Mouse (Mus musculus): Measurements from ENCODE around the gene Itih2. TPM values are rescaled to one million over a fixed set of nuclear protein-coding genes. Genes with fewer than 3 reads are reported as not detected.

The Itih2 gene
- polyA plus RNA-seq, 1 experiment from 2014 or later = 1.2 TPM

DNA sequence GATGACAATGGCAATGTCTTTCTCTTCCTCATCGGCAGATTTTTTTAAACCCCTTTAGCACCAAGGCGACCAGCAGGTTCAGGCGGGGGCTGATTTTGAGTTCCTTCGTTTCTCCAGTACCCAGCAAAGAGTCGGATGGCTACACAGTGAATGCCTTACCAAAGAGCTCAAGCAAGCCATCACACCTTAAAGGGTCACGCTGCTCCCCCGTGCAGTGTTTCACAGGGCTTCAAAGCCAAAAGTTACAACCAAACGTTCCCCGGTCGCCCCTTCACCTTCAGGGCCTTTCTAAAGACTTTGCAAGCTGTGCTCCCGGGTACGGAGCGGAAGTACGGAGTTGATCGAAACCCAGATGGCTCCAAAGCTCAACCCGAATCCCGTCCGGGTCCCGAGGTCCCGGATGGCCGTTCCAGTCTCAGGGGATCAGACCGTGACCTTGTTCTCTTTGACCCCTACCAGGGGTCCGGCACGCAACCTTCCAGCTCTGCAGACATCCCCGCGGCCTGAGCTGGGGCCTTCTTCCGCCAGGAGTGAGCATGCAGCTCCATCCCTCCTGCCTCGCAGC, 51.4 kb downstream of the Itih2 start:
- Histone ChIP-seq H3K4me3 (peak overlapping the region; percentile 89), H3K9me3 (no peaks in the 10 kb centered on the region), H3K27ac (replicated peaks) (peak overlapping the region; percentile 96), H3K27me3 (replicated peaks) (no peaks in the 10 kb centered on the region), H3K4me1 (peaks cover 60% of the 10 kb centered on the region), H3K9ac (peak overlapping the region; percentile 99), H3K4me2 (peak overlapping the region; percentile 80), H3K36me3 (peaks cover 30% of the 10 kb centered on the region)
- ATAC-seq (ENCODE audit: extremely low read depth, insufficient number of reproducible peaks, low FRiP score, low TSS enrichment) = peak; percentile 37; the same call in 1 of the 2 replicates
- WGBS = under 1% methylated on average over 28 of the region's 28 CpGs

DNA sequence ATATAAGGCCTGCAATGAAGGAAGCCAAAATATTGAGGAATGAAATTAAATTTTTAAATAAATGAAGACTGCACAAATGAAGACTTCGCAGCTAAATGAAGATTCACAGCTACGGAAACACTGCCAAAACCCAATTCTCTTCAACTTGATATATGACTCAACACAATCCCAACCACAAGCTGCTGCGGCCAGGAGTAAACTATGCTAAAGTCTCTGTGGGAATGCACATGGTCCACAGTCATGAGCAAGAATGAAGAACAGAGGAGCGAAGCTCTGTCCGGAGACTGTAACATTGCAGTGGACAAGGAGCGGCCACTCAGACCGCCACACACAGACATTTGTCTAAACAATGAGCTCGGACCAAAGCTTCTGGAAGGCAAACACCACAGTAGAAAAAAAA, 54.5 kb downstream of the Itih2 start:
- peaks cover 76% of the 10 kb centered on the region for H3K4me1 ChIP-seq
- no peaks in the 10 kb centered on the region for H3K27me3 ChIP-seq (replicated peaks)
- ATAC-seq (ENCODE audit: extremely low read depth, insufficient number of reproducible peaks, low FRiP score, low TSS enrichment) = no peak
- peak overlapping the region; percentile 80 for H3K4me2 ChIP-seq
- H3K9ac ChIP-seq = peak overlapping the region; percentile 56; the same call in 1 of the 2 replicates
- 0 out of 2 replicates have a peak overlapping the region, but pooled peaks have one; percentile 9 for H3K4me3 ChIP-seq
- 79% methylated on average over 8 of the region's 8 CpGs for WGBS
- H3K36me3 ChIP-seq = peaks cover 35% of the 10 kb centered on the region
- H3K27ac ChIP-seq (replicated peaks) = no peak overlapping the region
- no peaks in the 10 kb centered on the region for H3K9me3 ChIP-seq

DNA sequence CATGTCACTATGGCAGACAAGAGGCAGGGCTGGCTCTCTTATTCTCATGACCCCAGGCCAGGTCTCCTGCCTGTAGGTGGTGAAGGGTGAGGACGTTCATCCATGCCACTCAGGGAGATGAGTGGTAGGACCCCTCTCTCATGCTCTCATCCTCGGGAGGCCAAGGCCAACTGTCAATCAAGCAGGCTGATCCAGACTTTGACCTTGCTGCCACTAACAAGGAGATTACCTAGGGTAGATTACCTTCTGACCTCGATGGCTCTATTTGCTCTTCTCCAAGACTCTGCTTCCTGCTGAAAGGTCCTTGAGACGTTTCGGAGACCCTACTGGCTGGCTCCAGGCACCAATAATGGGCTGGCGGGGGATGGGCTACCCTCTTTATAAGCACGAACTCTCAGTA, 56.7 kb downstream of the Itih2 start:
- Histone ChIP-seq H3K4me3 (no peak overlapping the region), H3K4me1 (peaks cover 71% of the 10 kb centered on the region), H3K4me2 (no peak overlapping the region), H3K9ac (no peak overlapping the region), H3K27me3 (replicated peaks) (no peaks in the 10 kb centered on the region), H3K27ac (replicated peaks) (no peak overlapping the region), H3K9me3 (no peaks in the 10 kb centered on the region), H3K36me3 (peaks cover 53% of the 10 kb centered on the region)
- 64% methylated on average over 7 of the region's 7 CpGs for WGBS
- ATAC-seq (ENCODE audit: extremely low read depth, insufficient number of reproducible peaks, low FRiP score, low TSS enrichment) = no peak

DNA sequence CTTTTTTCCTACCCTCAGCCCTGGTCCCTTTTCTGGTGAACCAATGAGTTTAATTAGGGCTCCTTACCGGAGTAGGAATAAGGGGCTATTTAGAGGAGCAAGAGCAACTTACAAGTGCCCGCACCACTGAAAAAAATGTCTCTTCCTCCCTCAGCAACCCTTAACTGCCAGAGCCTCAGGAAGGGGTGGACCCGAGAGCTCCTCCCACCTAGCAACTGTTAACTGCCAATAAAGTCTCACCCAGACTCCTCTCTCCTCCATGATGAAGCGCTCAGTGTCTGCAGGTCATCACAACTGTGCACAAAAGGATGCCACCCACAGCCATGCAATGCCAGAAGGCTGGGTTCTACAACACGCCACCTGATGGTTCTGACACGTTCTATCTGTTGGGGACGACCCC, 59.4 kb downstream of the Itih2 start:
- WGBS = 81% methylated on average over 7 of the region's 7 CpGs
- Histone ChIP-seq H3K4me2 (no peak overlapping the region), H3K36me3 (peaks cover 79% of the 10 kb centered on the region)

DNA sequence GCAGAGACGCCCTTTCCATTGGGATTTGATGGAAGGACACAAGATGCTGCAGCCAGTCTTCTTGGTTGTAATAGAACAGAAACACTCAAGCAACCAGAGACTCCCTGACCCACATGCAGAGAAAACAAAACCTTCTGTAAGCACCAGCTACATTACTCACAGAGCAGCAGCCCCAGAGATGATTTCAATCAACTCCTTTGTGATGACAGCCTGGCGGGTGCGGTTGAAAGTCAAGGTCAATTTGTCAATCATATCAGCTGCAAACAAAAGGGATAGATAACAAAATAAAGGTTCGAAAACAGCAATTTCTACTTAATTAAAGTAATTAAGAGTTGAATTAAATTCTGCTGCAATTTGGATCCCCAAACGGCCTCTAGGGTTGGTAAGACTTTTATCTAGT, 72.4 kb downstream of the Itih2 start:
- Histone ChIP-seq H3K4me1 (peaks cover 5% of the 10 kb centered on the region; the same call in 1 of the 2 replicates), H3K9ac (no peak overlapping the region), H3K36me3 (peaks cover 96% of the 10 kb centered on the region), H3K9me3 (no peaks in the 10 kb centered on the region), H3K27me3 (replicated peaks) (no peaks in the 10 kb centered on the region), H3K27ac (replicated peaks) (no peak overlapping the region), H3K4me3 (no peak overlapping the region), H3K4me2 (no peak overlapping the region)
- no peak for ATAC-seq (ENCODE audit: extremely low read depth, insufficient number of reproducible peaks, low FRiP score, low TSS enrichment)
- 81% methylated on average over 5 of the region's 5 CpGs for WGBS

More for the DNA sequence above, 59.4 kb downstream of the Itih2 start:
- Histone ChIP-seq H3K27me3 (replicated peaks) (no peaks in the 10 kb centered on the region), H3K9ac (no peak overlapping the region), H3K4me1 (peaks cover 47% of the 10 kb centered on the region), H3K9me3 (no peaks in the 10 kb centered on the region), H3K4me3 (no peak overlapping the region), H3K27ac (replicated peaks) (no peak overlapping the region)
- ATAC-seq (ENCODE audit: extremely low read depth, insufficient number of reproducible peaks, low FRiP score, low TSS enrichment) = no peak

DNA sequence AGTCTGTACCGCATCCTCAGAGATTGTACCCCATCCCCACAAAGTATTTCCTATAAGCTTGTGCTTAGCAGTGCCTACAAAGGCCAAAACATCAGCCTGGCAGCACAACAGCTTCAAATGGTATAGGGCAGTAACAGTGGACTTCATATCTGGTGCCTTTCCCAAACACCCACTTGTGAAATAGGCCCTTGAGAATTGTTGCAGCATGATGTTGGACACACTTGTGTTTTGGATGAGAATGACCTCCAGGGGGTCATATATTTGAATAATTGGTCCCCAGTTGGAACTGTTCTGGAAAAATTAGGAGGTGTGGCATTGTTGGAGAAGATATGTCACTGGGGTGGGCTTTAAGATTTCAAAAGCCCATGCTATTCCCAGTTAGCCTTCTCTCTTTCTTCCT, 79.2 kb downstream of the Itih2 start:
- no peak overlapping the region for H3K4me2 ChIP-seq
- ATAC-seq (ENCODE audit: extremely low read depth, insufficient number of reproducible peaks, low FRiP score, low TSS enrichment) = no peak
- H3K9ac ChIP-seq = no peak overlapping the region
- H3K36me3 ChIP-seq = peaks cover 32% of the 10 kb centered on the region
- H3K4me1 ChIP-seq = peaks cover 13% of the 10 kb centered on the region
- no peaks in the 10 kb centered on the region for H3K9me3 ChIP-seq
- no peak overlapping the region for H3K4me3 ChIP-seq
- no peaks in the 10 kb centered on the region for H3K27me3 ChIP-seq (replicated peaks)
- WGBS = 89% methylated on average over 1 of the region's 1 CpGs
- no peak overlapping the region for H3K27ac ChIP-seq (replicated peaks)

DNA sequence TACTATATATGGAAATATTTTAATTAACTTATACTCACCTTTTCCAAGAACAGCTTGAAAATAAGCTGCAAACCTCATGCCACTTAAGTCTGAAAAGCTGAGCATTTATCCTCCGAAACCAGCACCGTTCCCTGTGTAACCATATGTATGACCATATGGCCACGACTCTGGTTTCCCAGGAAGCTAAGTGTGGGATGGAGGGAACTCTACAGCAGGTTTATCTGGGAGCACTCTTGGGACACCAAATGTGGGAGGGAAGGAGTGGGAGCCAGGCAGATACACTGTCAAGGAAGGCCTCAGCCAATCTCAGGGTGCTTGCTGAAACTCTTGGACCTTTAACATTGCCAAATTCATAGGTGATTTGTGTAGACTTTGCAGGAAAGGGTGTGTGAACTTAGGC, 80.3 kb downstream of the Itih2 start:
- Histone ChIP-seq H3K36me3 (peaks cover 22% of the 10 kb centered on the region), H3K9ac (no peak overlapping the region), H3K4me1 (peaks cover 15% of the 10 kb centered on the region), H3K4me3 (no peak overlapping the region), H3K9me3 (no peaks in the 10 kb centered on the region), H3K27ac (replicated peaks) (no peak overlapping the region), H3K27me3 (replicated peaks) (no peaks in the 10 kb centered on the region), H3K4me2 (no peak overlapping the region)
- WGBS = 91% methylated on average over 3 of the region's 3 CpGs
- ATAC-seq (ENCODE audit: extremely low read depth, insufficient number of reproducible peaks, low FRiP score, low TSS enrichment) = no peak

DNA sequence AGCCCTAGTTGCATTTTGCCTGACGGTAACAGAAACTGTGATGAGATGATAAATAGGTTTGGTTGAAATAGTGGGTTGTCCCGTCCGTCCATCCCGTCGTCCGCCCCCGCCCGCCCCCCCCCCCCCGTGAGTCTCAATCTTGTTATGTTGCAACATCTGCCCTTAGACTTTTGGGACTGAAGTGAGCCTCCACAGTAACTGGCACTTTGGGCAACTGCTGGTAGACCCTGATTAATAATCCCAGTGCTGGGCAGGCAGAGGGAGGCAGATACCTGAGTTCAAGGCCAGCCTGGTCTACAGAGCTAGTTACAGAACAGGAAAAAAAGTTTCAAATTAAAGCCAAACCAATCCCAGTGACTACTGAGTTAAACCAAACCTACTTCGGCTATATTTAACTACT, 81.7 kb downstream of the Itih2 start:
- no peak for ATAC-seq (ENCODE audit: extremely low read depth, insufficient number of reproducible peaks, low FRiP score, low TSS enrichment)
- peak overlapping the region; percentile 89 for H3K9ac ChIP-seq
- 12% methylated on average over 10 of the region's 10 CpGs for WGBS
- H3K27ac ChIP-seq (replicated peaks) = no peak overlapping the region
- H3K27me3 ChIP-seq (replicated peaks) = no peaks in the 10 kb centered on the region
- H3K4me2 ChIP-seq = peak overlapping the region; percentile 89
- no peaks in the 10 kb centered on the region for H3K9me3 ChIP-seq
- peaks cover 8% of the 10 kb centered on the region for H3K36me3 ChIP-seq
- H3K4me3 ChIP-seq = peak overlapping the region; percentile 78
- H3K4me1 ChIP-seq = peaks cover 15% of the 10 kb centered on the region

DNA sequence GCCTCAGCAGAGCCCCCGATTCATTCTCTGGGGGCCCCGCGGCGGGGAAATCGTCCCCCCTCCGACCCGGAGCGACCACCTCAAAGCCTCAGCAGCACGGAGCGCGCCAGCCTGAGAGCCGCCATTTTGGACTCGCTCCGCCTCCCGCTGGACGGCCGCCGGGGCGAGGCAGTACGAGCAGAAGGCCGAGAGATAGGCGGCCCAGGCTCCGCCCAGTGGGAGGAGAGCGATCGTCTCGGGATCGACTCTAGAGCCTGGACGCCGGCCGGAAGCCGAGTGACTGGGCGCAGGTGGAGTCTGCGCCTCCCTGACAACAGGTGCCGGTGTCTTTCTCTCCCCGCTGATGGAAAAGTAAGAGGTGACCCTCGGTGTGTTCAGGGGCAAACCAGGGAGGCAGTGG, 82.7 kb downstream of the Itih2 start, which contains the start of gene Taf3:
Taf3 (minus strand) TSS at position 136 of the 400 bp plus-strand sequence.
- Histone ChIP-seq H3K4me1 (peaks cover 15% of the 10 kb centered on the region), H3K4me3 (peak within 1 kb of the TSS; percentile 78), H3K4me2 (peak within 1 kb of the TSS; percentile 89), H3K27me3 (replicated peaks) (no peaks in the 10 kb centered on the region), H3K27ac (replicated peaks) (peak within 1 kb of the TSS; percentile 41), H3K9me3 (no peaks in the 10 kb centered on the region), H3K9ac (peak within 1 kb of the TSS; percentile 89), H3K36me3 (no peaks in the 10 kb centered on the region)
- under 1% methylated on average over 36 of the region's 36 CpGs for WGBS
- peak; percentile 89 for ATAC-seq (ENCODE audit: extremely low read depth, insufficient number of reproducible peaks, low FRiP score, low TSS enrichment)

DNA sequence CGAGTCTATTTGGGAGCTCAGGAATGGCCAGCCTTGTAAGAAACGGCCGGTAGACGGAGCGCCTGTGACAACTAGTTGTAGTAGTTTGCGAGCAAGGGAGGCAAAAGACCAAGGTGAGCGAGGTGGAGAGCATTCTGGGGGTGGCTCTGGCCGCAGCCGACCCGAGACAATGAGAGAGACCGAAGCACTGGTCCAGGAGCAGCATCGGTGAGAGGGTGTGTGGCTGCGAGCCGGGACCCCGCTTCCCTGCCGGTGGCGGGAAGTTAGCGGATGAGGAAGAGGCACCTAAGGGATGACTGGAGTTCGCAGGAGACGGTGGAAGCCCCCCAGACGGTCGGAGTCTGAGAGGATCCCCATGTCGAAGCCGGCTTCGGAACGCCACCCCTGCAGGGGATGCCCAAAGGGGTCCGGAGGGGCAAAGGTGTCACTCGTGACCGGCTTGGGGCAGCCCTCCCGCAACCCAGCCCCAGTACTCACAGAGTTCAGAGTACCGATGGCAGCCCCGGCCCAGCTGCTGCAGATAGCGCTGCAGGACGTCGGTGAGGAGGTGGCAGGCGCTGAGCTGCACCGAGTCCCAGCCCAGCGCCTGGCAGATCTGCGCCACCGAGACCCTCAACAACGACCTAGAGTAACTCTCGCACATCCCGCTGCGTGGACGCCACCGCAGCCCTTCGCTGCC, 83.3 kb downstream of the Itih2 start:
- H3K27me3 ChIP-seq (replicated peaks) = no peaks in the 10 kb centered on the region
- peak overlapping the region; percentile 41 for H3K27ac ChIP-seq (replicated peaks)
- under 1% methylated on average over 47 of the region's 47 CpGs for whole genome bisulfite sequencing
- H3K9me3 ChIP-seq = no peaks in the 10 kb centered on the region
- no peaks in the 10 kb centered on the region for H3K36me3 ChIP-seq
- peak; percentile 28; the same call in 1 of the 2 replicates for ATAC-seq (ENCODE audit: extremely low read depth, insufficient number of reproducible peaks, low FRiP score, low TSS enrichment)
- H3K4me2 ChIP-seq = peak overlapping the region; percentile 89
- peaks cover 15% of the 10 kb centered on the region for H3K4me1 ChIP-seq
- H3K4me3 ChIP-seq = peak overlapping the region; percentile 78
- H3K9ac ChIP-seq = peak overlapping the region; percentile 89
